Mouse (Mus musculus) lung, embryonic 15.5 days (tissue): Measurements from ENCODE around the gene Nepro. TPM values are rescaled to one million over a fixed set of nuclear protein-coding genes. Genes with fewer than 3 reads are reported as not detected.

Experiments
- ATAC-seq: fragments of 200-750 bp; cut with Nextera tagmentation; 2 replicates; pipeline ENCODE4 v1.8.0; 2017; ENCODE audit warnings: moderate number of reproducible peaks, borderline replicate concordance; ENCODE audit not compliant: low FRiP score, low TSS enrichment; ENCODE audit errors: extremely low read depth
- H3K27ac ChIP-seq: fragments of 300-500 bp; sonication (generic); 2 replicates; pipeline ENCODE4 v1.5.1; 2015; ENCODE audit warnings: moderate library complexity, mild to moderate bottlenecking, inconsistent platforms
- H3K27me3 ChIP-seq: fragments of 300-500 bp; sonication (generic); 2 replicates; pipeline ENCODE4 v1.6.1; 2015; ENCODE audit warnings: inconsistent platforms
- H3K36me3 ChIP-seq: fragments of 300-500 bp; sonication (generic); 2 replicates; pipeline ENCODE4 v1.6.1; 2015; ENCODE audit warnings: inconsistent platforms
- H3K4me1 ChIP-seq: fragments of 300-500 bp; sonication (generic); 2 replicates; pipeline ENCODE4 v1.6.1; 2015; ENCODE audit warnings: inconsistent platforms
- H3K4me2 ChIP-seq: fragments of 300-500 bp; sonication (generic); 2 replicates; pipeline ENCODE4 v1.6.1; 2015; ENCODE audit warnings: inconsistent platforms, mild to moderate bottlenecking, moderate library complexity
- H3K4me3 ChIP-seq: fragments of 300-500 bp; sonication (generic); 2 replicates; pipeline ENCODE4 v1.5.1; 2015; ENCODE audit warnings: mild to moderate bottlenecking, inconsistent platforms
- H3K9ac ChIP-seq: fragments of 300-500 bp; sonication (generic); 2 replicates; pipeline ENCODE4 v1.6.1; 2015; ENCODE audit warnings: inconsistent platforms
- H3K9me3 ChIP-seq: fragments of 300-500 bp; sonication (generic); 2 replicates; pipeline ENCODE4 v1.6.1; 2016; ENCODE audit warnings: inconsistent platforms
- WGBS: fragments of 180-500 bp; shearing (Covaris S2); methylation state at CpG from one replicate; pipeline ENCODE4 v1.1.7; 2015; 5-methylcytosine and 5-hydroxymethylcytosine counted together
- polyA plus RNA-seq: library from polyadenylated mRNA; unstranded; fragments of >200 nt; fragmentation: Nextera tagmentation; extraction: Ambion mirVana; gene quantifications from 2 replicates; pipeline ENCODE4 v1.2.1, GENCODE M21; 2015

Gene Nepro
- polyA plus RNA-seq, 1 experiment from 2014 or later: 9.5 TPM

DNA sequence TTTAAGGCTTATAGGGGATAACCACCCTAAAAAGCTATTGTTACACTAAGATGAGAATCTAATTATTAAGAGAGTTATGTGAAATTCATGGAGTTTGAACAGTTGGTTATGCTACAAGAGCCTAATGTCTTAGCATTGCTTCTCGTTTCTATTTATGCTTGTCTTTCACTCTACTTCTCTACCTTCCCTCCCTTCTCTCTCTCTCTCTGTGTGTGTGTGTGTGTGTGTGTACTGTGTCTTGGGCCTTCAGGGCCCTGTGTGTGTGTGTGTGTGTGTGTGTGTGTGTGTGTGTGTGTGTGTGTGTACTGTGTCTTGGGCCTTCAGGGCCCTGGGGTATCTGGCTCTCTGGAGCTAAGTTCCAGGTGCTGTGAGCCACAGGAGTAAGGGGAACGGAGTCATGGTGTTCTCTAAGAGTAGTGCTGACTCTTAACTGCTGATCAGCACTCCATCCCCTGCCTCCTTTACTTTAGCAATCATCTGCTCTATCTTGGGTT, 6.9 kb upstream of the Nepro start:
- H3K4me2 ChIP-seq: no peak overlapping the region
- no peaks in the 10 kb centered on the region for H3K36me3 ChIP-seq
- peaks cover 8% of the 10 kb centered on the region; the same call in 1 of the 2 replicates for H3K4me1 ChIP-seq
- ATAC-seq: no peak
- WGBS: 62% methylated on average over 2 of the region's 2 CpGs
- H3K27ac ChIP-seq: no peak overlapping the region
- H3K9me3 ChIP-seq: no peaks in the 10 kb centered on the region
- H3K9ac ChIP-seq: no peak overlapping the region
- H3K27me3 ChIP-seq: no peaks in the 10 kb centered on the region
- H3K4me3 ChIP-seq: no peak overlapping the region

GRCm38 (mm10) chr16:44717838-44718237, 6.3 kb upstream of the Nepro start:
- no peak overlapping the region for H3K27ac ChIP-seq
- no peaks in the 10 kb centered on the region for H3K36me3 ChIP-seq
- WGBS: 78% methylated on average over 2 of the region's 2 CpGs
- H3K9ac ChIP-seq: no peak overlapping the region
- no peak overlapping the region for H3K4me2 ChIP-seq
- H3K27me3 ChIP-seq: no peaks in the 10 kb centered on the region
- no peaks in the 10 kb centered on the region for H3K9me3 ChIP-seq
- peaks cover 14% of the 10 kb centered on the region for H3K4me1 ChIP-seq
- no peak overlapping the region for H3K4me3 ChIP-seq
- ATAC-seq: no peak

DNA sequence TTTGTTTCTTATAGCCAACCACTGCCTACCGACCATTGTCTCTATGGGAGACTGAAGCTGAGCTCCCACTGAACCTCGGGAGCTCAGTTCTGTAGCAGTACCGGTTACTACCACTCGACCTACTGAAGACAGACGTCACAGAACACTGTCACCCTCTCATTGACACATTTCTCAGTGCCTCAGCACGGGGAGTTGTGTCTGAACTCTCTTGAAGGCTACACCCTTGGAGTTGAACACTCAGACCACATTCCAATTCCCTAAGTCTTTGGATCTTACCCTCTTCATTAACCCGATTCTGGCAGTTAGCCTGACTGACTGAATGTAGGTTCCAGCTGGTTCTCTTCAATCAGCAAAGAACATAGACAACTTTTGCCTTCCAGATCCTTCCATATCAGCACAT, 4.8 kb upstream of the Nepro start:
- Histone ChIP-seq H3K27ac (peak overlapping the region; percentile 81), H3K9ac (no peak overlapping the region)
- ATAC-seq: peak; percentile 67

DNA sequence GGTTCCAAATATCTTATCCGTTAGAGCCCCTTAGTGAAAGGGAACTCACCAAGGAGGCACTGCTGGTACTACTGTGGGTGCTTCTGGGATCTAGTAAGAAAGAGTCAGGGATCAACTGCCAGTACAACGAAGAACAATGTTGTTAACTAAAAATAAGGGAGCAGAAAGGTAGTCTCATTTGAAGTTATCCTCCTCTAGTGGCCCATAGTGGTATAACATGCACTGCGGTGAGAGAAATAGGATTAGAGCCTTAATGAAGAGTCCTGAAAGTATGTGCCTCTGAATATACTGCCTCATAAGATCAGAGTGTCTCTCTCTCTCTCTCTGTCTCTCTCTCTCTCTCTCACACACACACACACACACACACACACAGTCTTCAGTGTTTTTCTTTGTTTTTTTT, 3.6 kb upstream of the Nepro start:
- Histone ChIP-seq H3K9me3 (no peaks in the 10 kb centered on the region), H3K4me3 (no peak overlapping the region), H3K4me2 (no peak overlapping the region), H3K9ac (no peak overlapping the region), H3K4me1 (peaks cover 28% of the 10 kb centered on the region), H3K27ac (peak overlapping the region; percentile 81; the same call in 1 of the 2 replicates), H3K27me3 (no peaks in the 10 kb centered on the region), H3K36me3 (no peaks in the 10 kb centered on the region)
- WGBS: 78% methylated on average over 3 of the region's 3 CpGs
- no peak for ATAC-seq

More for the DNA sequence above, 4.8 kb upstream of the Nepro start:
- no peaks in the 10 kb centered on the region for H3K36me3 ChIP-seq
- no peak overlapping the region for H3K4me3 ChIP-seq
- 42% methylated on average over 7 of the region's 7 CpGs for whole genome bisulfite sequencing
- H3K27me3 ChIP-seq: no peaks in the 10 kb centered on the region
- no peak overlapping the region for H3K4me2 ChIP-seq
- H3K9me3 ChIP-seq: no peaks in the 10 kb centered on the region
- H3K4me1 ChIP-seq: peaks cover 24% of the 10 kb centered on the region

DNA sequence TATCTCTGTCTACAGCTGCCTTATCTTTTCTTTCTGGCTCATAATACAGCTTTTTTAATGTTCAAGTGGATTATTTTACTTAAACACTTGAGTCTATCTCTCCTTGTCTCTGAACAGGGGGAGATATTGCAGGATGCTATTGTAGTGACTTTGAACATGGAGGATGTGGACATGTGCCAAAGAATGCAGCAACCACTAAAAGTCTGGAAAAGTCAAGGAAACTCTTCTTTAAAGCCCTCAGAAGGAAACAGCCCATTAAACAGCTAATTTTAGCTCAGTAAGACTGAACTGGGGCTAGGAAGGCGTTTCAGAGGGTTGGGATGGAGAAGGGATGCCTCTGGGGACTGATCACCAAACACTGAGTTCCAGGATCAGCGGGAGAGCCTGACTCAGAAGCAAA, 1.4 kb upstream of the Nepro start:
- no peak overlapping the region for H3K4me2 ChIP-seq
- ATAC-seq: no peak

DNA sequence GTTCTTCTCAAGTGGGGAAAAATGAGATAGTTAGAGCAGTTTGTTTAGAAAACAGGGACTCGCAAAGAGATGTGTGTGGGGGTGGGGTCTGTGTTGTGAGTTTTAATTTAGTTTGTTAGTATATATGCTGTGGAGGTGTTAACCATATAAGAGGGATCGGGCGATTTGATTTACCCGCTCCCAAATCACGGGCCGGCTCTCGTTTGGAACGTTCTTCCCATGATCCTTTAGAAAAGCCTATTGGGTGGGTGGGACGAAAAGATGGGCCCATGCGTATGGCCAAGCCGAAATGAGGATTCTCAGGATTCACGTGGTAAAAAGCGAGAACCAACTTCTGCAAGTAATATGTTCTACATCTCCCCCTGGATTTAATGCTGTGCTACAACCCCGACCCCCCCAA, 746 bp downstream of the Nepro start:
- peak overlapping the region; percentile 90 for H3K4me3 ChIP-seq
- H3K9ac ChIP-seq: peak overlapping the region; percentile 87
- H3K27me3 ChIP-seq: no peaks in the 10 kb centered on the region
- peaks cover 26% of the 10 kb centered on the region for H3K4me1 ChIP-seq
- H3K27ac ChIP-seq: peak overlapping the region; percentile 95
- no peaks in the 10 kb centered on the region for H3K9me3 ChIP-seq
- H3K4me2 ChIP-seq: peak overlapping the region; percentile 70
- H3K36me3 ChIP-seq: peaks cover 16% of the 10 kb centered on the region
- peak; percentile 28 for ATAC-seq
- under 1% methylated on average over 14 of the region's 14 CpGs for WGBS

More for the DNA sequence above, 1.4 kb upstream of the Nepro start:
- Histone ChIP-seq H3K9me3 (no peaks in the 10 kb centered on the region), H3K27ac (peak overlapping the region; percentile 74), H3K27me3 (no peaks in the 10 kb centered on the region), H3K36me3 (peaks cover 4% of the 10 kb centered on the region; the same call in 1 of the 2 replicates), H3K4me1 (peaks cover 29% of the 10 kb centered on the region), H3K4me3 (no peak overlapping the region), H3K9ac (no peak overlapping the region)
- WGBS: 40% methylated on average over 2 of the region's 2 CpGs

- peak overlapping the region; percentile 87 for H3K9ac ChIP-seq
- peak overlapping the region; percentile 70 for H3K4me2 ChIP-seq
- peak overlapping the region; percentile 95 for H3K27ac ChIP-seq
- H3K4me1 ChIP-seq: peaks cover 20% of the 10 kb centered on the region
- 37% methylated on average over 14 of the region's 14 CpGs for WGBS
- no peaks in the 10 kb centered on the region for H3K27me3 ChIP-seq
- no peak for ATAC-seq
- H3K4me3 ChIP-seq: peak overlapping the region; percentile 90
- H3K36me3 ChIP-seq: peaks cover 22% of the 10 kb centered on the region
- H3K9me3 ChIP-seq: no peaks in the 10 kb centered on the region
Observed at GRCm38 (mm10) chr16:44725286-44726223, 1.5 kb downstream of the Nepro start.

GRCm38 (mm10) chr16:44727525-44727924, 3.4 kb downstream of the Nepro start:
- peaks cover 41% of the 10 kb centered on the region for H3K36me3 ChIP-seq
- no peak for ATAC-seq
- H3K4me2 ChIP-seq: no peak overlapping the region
- peaks cover 18% of the 10 kb centered on the region for H3K4me1 ChIP-seq
- 91% methylated on average over 3 of the region's 3 CpGs for WGBS
- H3K4me3 ChIP-seq: no peak overlapping the region
- no peaks in the 10 kb centered on the region for H3K9me3 ChIP-seq
- H3K27me3 ChIP-seq: no peaks in the 10 kb centered on the region
- no peak overlapping the region for H3K9ac ChIP-seq
- H3K27ac ChIP-seq: no peak overlapping the region

- no peak for ATAC-seq
- Histone ChIP-seq H3K36me3 (peaks cover 87% of the 10 kb centered on the region), H3K4me3 (no peak overlapping the region), H3K9ac (no peak overlapping the region), H3K4me1 (no peaks in the 10 kb centered on the region), H3K27me3 (no peaks in the 10 kb centered on the region), H3K4me2 (no peak overlapping the region), H3K9me3 (no peaks in the 10 kb centered on the region), H3K27ac (no peak overlapping the region)
- WGBS: 68% methylated on average over 3 of the region's 3 CpGs
Observed at GRCm38 (mm10) chr16:44734059-44734458, 10.0 kb downstream of the Nepro start.

GRCm38 (mm10) chr16:44735676-44736075, 11.6 kb downstream of the Nepro start:
- H3K36me3 ChIP-seq: peaks cover 79% of the 10 kb centered on the region
- H3K4me3 ChIP-seq: no peak overlapping the region
- no peak for ATAC-seq
- no peaks in the 10 kb centered on the region for H3K9me3 ChIP-seq
- no peak overlapping the region for H3K27ac ChIP-seq
- H3K9ac ChIP-seq: no peak overlapping the region
- H3K4me1 ChIP-seq: no peaks in the 10 kb centered on the region
- 82% methylated on average over 5 of the region's 5 CpGs for WGBS
- H3K27me3 ChIP-seq: no peaks in the 10 kb centered on the region
- H3K4me2 ChIP-seq: no peak overlapping the region

- 78% methylated on average over 4 of the region's 4 CpGs for WGBS
- H3K36me3 ChIP-seq: peaks cover 77% of the 10 kb centered on the region
Observed at GRCm38 (mm10) chr16:44736118-44736517, 12.0 kb downstream of the Nepro start.

GRCm38 (mm10) chr16:44742753-44743152, 18.7 kb downstream of the Nepro start:
- H3K9me3 ChIP-seq: no peaks in the 10 kb centered on the region
- no peak overlapping the region for H3K4me3 ChIP-seq
- peaks cover 18% of the 10 kb centered on the region for H3K4me1 ChIP-seq
- H3K36me3 ChIP-seq: peaks cover 27% of the 10 kb centered on the region
- no peaks in the 10 kb centered on the region for H3K27me3 ChIP-seq
- no peak for ATAC-seq
- 88% methylated on average over 1 of the region's 1 CpGs for WGBS
- H3K9ac ChIP-seq: no peak overlapping the region
- no peak overlapping the region for H3K27ac ChIP-seq
- H3K4me2 ChIP-seq: no peak overlapping the region

More at GRCm38 (mm10) chr16:44736118-44736517, 12.0 kb downstream of the Nepro start:
- Histone ChIP-seq H3K4me3 (no peak overlapping the region), H3K27ac (no peak overlapping the region), H3K27me3 (no peaks in the 10 kb centered on the region), H3K9ac (no peak overlapping the region), H3K4me1 (no peaks in the 10 kb centered on the region), H3K4me2 (no peak overlapping the region), H3K9me3 (no peaks in the 10 kb centered on the region)
- ATAC-seq: no peak
